Mouse (Mus musculus) E14TG2a.4 (cell line): Measurements from ENCODE around the gene Idh1.

Experiments
- CTCF ChIP-seq: conservative IDR thresholded peaks from 2 replicates; pipeline ENCODE4 v1.5.1; 2014; ENCODE audit warnings: low read length
- NANOG ChIP-seq: IDR thresholded peaks from 2 replicates; pipeline ENCODE4 v1.6.1; 2014; ENCODE audit warnings: borderline replicate concordance, low read length, mixed read lengths
- POU5F1 ChIP-seq: IDR thresholded peaks from 2 replicates; pipeline ENCODE4 v1.6.1; 2014; ENCODE audit warnings: low read length, borderline replicate concordance

GRCm38 (mm10) chr1:65112031-65112806, 74.1 kb downstream of the Idh1 start:
- TF ChIP-seq CTCF (peak; percentile 83), NANOG (no peak), POU5F1 (no peak)
